Mouse (Mus musculus): Measurements from ENCODE around the gene Sh2d3c.

DNA sequence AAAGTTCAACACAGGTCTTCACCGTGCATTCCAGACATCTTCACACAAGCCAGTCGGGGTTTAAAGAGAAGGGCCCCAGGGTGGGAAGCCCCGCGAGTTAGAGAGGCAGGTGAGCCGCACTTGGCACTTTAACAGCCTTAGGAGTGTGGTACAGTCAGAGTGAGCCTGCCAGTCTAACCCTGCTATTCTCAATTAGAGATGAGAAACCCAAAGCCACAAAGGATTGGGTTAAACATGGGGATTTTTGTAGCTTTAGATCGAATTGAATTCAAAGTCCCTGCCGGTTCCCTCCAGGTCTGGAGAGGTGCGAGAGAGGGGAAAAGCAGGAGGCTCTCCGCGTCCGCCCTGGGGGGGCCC, 20.0 kb downstream of the Sh2d3c start, which contains the start of gene 6330409D20Rik:
- TF ChIP-seq CTCF (IDR thresholded peaks at IDR 0.05; ENCODE audit: borderline replicate concordance, extremely low read depth, insufficient read depth, insufficient read length) = no peak
- no peak for TF ChIP-seq POLR2A (IDR thresholded peaks at IDR 0.05; ENCODE audit: borderline replicate concordance, extremely low read depth, insufficient read depth, insufficient read length, poor library complexity, severe bottlenecking)
